Mouse (Mus musculus) frontal cortex, postnatal 14 days (tissue): ENCODE data around the gene Ipo4.

ENCODE experiments used
- DNase-seq, 2 experiments: peaks; one replicate each; pipeline ENCODE4 v3.0.0; 2022; ENCODE audit warnings: low spot score in 2 of 2

Ipo4 gene

GRCm38 (mm10) chr14:55590748-55591330, 44.9 kb downstream of the Ipo4 start, which contains the start of gene Psme2:
Psme2 (minus strand) TSS chr14:55591113.
- DNase-seq, result peak; percentile 85 to 92

GRCm38 (mm10) chr14:55589771-55590448, 45.8 kb downstream of the Ipo4 start:
- DNase-seq, result no peak

- no peak for DNase-seq
These were observed 46.5 kb downstream of the Ipo4 start for GRCm38 (mm10) chr14:55589271-55589670.

GRCm38 (mm10) chr14:55586149-55586548, 49.6 kb downstream of the Ipo4 start:
- DNase-seq, result no peak

- no peak for DNase-seq
These were observed 50.2 kb downstream of the Ipo4 start for GRCm38 (mm10) chr14:55585566-55585960.

GRCm38 (mm10) chr14:55584702-55585565, 50.8 kb downstream of the Ipo4 start, which contains the start of gene Emc9:
Emc9 (minus strand) TSS chr14:55585302.
- peak in 1 of 2 experiments; percentile 48 for DNase-seq

- DNase-seq, result no peak
These were observed 51.5 kb downstream of the Ipo4 start for GRCm38 (mm10) chr14:55584303-55584701.

GRCm38 (mm10) chr14:55581981-55582681, 53.6 kb downstream of the Ipo4 start:
- DNase-seq, result no peak

GRCm38 (mm10) chr14:55580731-55581130, 55.0 kb downstream of the Ipo4 start:
- DNase-seq, result no peak

- no peak for DNase-seq
These were observed 56.0 kb downstream of the Ipo4 start for GRCm38 (mm10) chr14:55579511-55580496.

- no peak for DNase-seq
These were observed 57.0 kb downstream of the Ipo4 start for GRCm38 (mm10) chr14:55578668-55579269.

GRCm38 (mm10) chr14:55577871-55578667, 57.7 kb downstream of the Ipo4 start, which contains the start of gene Psme1:
Psme1 (plus strand) TSS chr14:55578123.
- DNase-seq, result peak; percentile 54 to 68

- no peak for DNase-seq
These were observed 59.4 kb downstream of the Ipo4 start for GRCm38 (mm10) chr14:55576376-55576775.

- DNase-seq, result no peak
These were observed 60.0 kb downstream of the Ipo4 start for GRCm38 (mm10) chr14:55575711-55576110.
